ENCODE assay signal across 19 mouse cellular contexts in the genomic region with DNA sequence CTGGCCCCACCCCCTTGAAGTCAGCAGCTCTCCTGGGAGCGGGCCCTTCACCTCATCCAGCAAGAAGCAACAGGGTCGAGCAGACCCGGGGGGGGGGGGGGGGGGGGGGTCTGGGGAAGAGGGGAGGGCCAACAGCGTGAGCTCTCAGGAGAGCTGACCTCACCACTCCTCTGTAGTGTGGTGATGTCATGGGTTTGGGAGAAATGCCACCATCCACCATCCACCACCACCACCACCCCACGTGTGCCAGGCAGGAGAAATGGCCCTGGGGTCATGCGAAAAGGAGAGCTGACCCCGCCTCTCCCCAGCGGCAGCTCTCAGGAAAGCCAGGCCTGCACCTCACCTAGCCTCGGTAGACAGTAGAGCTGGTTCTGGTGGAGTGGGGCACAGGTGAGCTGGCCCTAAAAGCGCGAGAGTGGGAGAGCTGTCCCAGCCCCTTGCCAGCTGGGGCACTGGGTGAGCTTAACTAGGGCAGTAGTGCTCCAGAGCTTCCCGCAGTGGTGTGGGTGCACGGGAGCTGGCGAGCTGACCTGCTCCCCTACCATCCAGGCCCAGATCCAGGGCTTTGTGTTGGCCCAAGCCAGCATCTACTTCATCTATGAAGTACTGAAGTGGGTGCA. TPM values are rescaled to one million over a fixed set of nuclear protein-coding genes. Genes with fewer than 3 reads are reported as not detected.
A peak's percentile ranks its signal among the peaks of the same experiment; 100 is the strongest.
DNase-seq lines count a peak whose midpoint lies in the region; ATAC-seq and TF ChIP-seq lines count a peak whose summit lies in the region.
"Had no signal": no experiment of that assay in that cellular context is flagged by ENCODE, and none has a peak within 500 bp of the region (broad histone marks: within the 10 kb centered on the region; RNA-seq: fewer than 3 reads in every experiment).

No protein-coding gene starts in this region.

- no peaks in the 10 kb centered on the region for H3K27me3 ChIP-seq in limb, embryonic 11.5 days (ENCODE audit: control insufficient read depth, insufficient read depth, low read length)
- no peaks in the 10 kb centered on the region for H3K27me3 ChIP-seq in limb, embryonic 10.5 days (ENCODE audit: low read depth, poor library complexity, severe bottlenecking)
- no peaks in the 10 kb centered on the region for H3K27me3 ChIP-seq in E14TG2a.4 (ENCODE audit: insufficient read depth, low read length)
- no peaks in the 10 kb centered on the region for H3K27me3 ChIP-seq in embryonic facial prominence, embryonic 15.5 days
- H3K27me3 ChIP-seq: limb, embryonic 12.5 days; liver, embryonic 13.5 days; neural tube, embryonic 13.5 days had no signal

- no peak overlapping the region for H3K4me3 ChIP-seq in limb, embryonic 11.5 days (ENCODE audit: low read depth, low read length)
- H3K4me3 ChIP-seq in limb, embryonic 10.5 days = no peak overlapping the region
- 0 out of 2 replicates have a peak overlapping the region, but pooled peaks have one; percentile 10 for H3K4me3 ChIP-seq in E14TG2a.4 (replicated peaks; ENCODE audit: low read length)
- H3K4me3 ChIP-seq in embryonic facial prominence, embryonic 15.5 days (replicated peaks) = no peak overlapping the region
- H3K4me3 ChIP-seq: limb, embryonic 12.5 days; liver, embryonic 13.5 days; neural tube, embryonic 13.5 days had no signal

- ATAC-seq in limb, embryonic 11.5 days (ENCODE audit: insufficient number of reproducible peaks, low FRiP score, low TSS enrichment, low read depth) = 0 out of 2 replicates have a peak, but pooled peaks have one; percentile 39
- peak; percentile 32; the same call in 1 of the 2 replicates for ATAC-seq in embryonic facial prominence, embryonic 15.5 days (ENCODE audit: insufficient number of reproducible peaks, low FRiP score, low TSS enrichment, low read depth)

- no peaks in the 10 kb centered on the region for H3K9me3 ChIP-seq in limb, embryonic 11.5 days (ENCODE audit: control insufficient read depth, low read length)
- no peaks in the 10 kb centered on the region for H3K9me3 ChIP-seq in limb, embryonic 10.5 days (replicated peaks)
- no peaks in the 10 kb centered on the region for H3K9me3 ChIP-seq in E14TG2a.4 (ENCODE audit: low read length)
- no peaks in the 10 kb centered on the region for H3K9me3 ChIP-seq in embryonic facial prominence, embryonic 15.5 days (replicated peaks)
- H3K9me3 ChIP-seq: limb, embryonic 12.5 days; liver, embryonic 13.5 days; neural tube, embryonic 13.5 days had no signal

- TF ChIP-seq CTCF in E14TG2a.4 (conservative IDR thresholded peaks at IDR 0.05; ENCODE audit: low read length) = no peak

- H3K4me2 ChIP-seq in limb, embryonic 11.5 days (ENCODE audit: low read depth, severe bottlenecking) = no peak overlapping the region
- H3K4me2 ChIP-seq in embryonic facial prominence, embryonic 15.5 days (replicated peaks) = no peak overlapping the region
- H3K4me2 ChIP-seq: heart, embryonic 11.5 days; limb, embryonic 12.5 days; liver, embryonic 13.5 days; neural tube, embryonic 13.5 days had no signal

- H3K36me3 ChIP-seq in limb, embryonic 11.5 days (ENCODE audit: control insufficient read depth, insufficient read depth, low read length) = no peaks in the 10 kb centered on the region
- H3K36me3 ChIP-seq in limb, embryonic 10.5 days = no peaks in the 10 kb centered on the region
- no peaks in the 10 kb centered on the region for H3K36me3 ChIP-seq in E14TG2a.4 (ENCODE audit: insufficient read depth, low read length)
- no peaks in the 10 kb centered on the region for H3K36me3 ChIP-seq in embryonic facial prominence, embryonic 15.5 days
- H3K36me3 ChIP-seq: limb, embryonic 12.5 days; liver, embryonic 13.5 days; neural tube, embryonic 13.5 days had no signal

- H3K27ac ChIP-seq in limb, embryonic 11.5 days (replicated peaks; ENCODE audit: low read depth, low read length) = no peak overlapping the region
- H3K27ac ChIP-seq in limb, embryonic 10.5 days = no peak overlapping the region
- no peak overlapping the region for H3K27ac ChIP-seq in embryonic facial prominence, embryonic 15.5 days (replicated peaks)
- H3K27ac ChIP-seq: limb, embryonic 12.5 days; liver, embryonic 13.5 days; neural tube, embryonic 13.5 days had no signal

- H3K4me1 ChIP-seq in limb, embryonic 11.5 days (ENCODE audit: control insufficient read depth, insufficient read depth, low read length) = no peaks in the 10 kb centered on the region
- H3K4me1 ChIP-seq in limb, embryonic 10.5 days = no peaks in the 10 kb centered on the region
- H3K4me1 ChIP-seq in E14TG2a.4 (replicated peaks; ENCODE audit: low read depth, low read length) = peaks cover 5% of the 10 kb centered on the region
- no peaks in the 10 kb centered on the region for H3K4me1 ChIP-seq in embryonic facial prominence, embryonic 15.5 days
- H3K4me1 ChIP-seq: limb, embryonic 12.5 days; liver, embryonic 13.5 days; neural tube, embryonic 13.5 days had no signal

- WGBS in limb, embryonic 11.5 days = 87% methylated on average over 12 of the region's 14 CpGs
- WGBS in limb, embryonic 10.5 days = 81% methylated on average over 13 of the region's 14 CpGs
- 85% methylated on average over 12 of the region's 14 CpGs for WGBS in embryonic facial prominence, embryonic 15.5 days

- DNase-seq in heart, adult 11 months = peak; percentile 89
- DNase-seq in heart, postnatal 4 days = no peak
- DNase-seq in limb, embryonic 11.5 days (ENCODE audit: low spot score) = no peak
- no peak for DNase-seq in limb, embryonic 10.5 days (ENCODE audit: low spot score)
- DNase-seq in right cerebral cortex, postnatal 10 days (ENCODE audit: low spot score in 2 of 2) = no peak
- DNase-seq: B cell, adult 2 months; cerebellum, adult 2 months; heart, postnatal 36 days; kidney, adult 2 months; kidney, postnatal 36 days; liver, embryonic 13.5 days; lung, postnatal 10 days; spleen, adult 18-20 months; thymus, adult 2 months had no signal

- H3K9ac ChIP-seq in limb, embryonic 11.5 days (ENCODE audit: low read length) = no peak overlapping the region
- H3K9ac ChIP-seq in embryonic facial prominence, embryonic 15.5 days = no peak overlapping the region
- H3K9ac ChIP-seq: limb, embryonic 12.5 days; liver, embryonic 13.5 days; neural tube, embryonic 13.5 days had no signal

RNA-seq across cellular contexts. Expression of a gene that starts 11.8 kb away (rescaled TPM):
- 10 to 100 TPM; 36.8 to 39.9 TPM for total RNA-seq in heart, postnatal 4 days (2021)
- polyA plus RNA-seq in limb, embryonic 11.5 days (2014; fragmentation: Nextera tagmentation; extraction: Ambion mirVana) = 6.3 and 7.0 TPM in 2 replicates
- 10.4 and 10.5 TPM in 2 replicates for polyA plus RNA-seq in limb, embryonic 10.5 days (2016; fragmentation: Nextera tagmentation; extraction: Ambion mirVana)
- polyA plus RNA-seq in embryonic facial prominence, embryonic 15.5 days (2015; fragmentation: Nextera tagmentation; extraction: Ambion mirVana) = 14.6 and 15.1 TPM in 2 replicates

RNA-seq across cellular contexts. Expression of a gene that starts 43.3 kb away (rescaled TPM):
- 10 to 100 TPM; 35.0 to 37.7 TPM for total RNA-seq in heart, postnatal 4 days (2021)
- polyA plus RNA-seq in limb, embryonic 11.5 days (2014; fragmentation: Nextera tagmentation; extraction: Ambion mirVana) = 80.2 and 88.8 TPM in 2 replicates
- 92.1 and 96.1 TPM in 2 replicates for polyA plus RNA-seq in limb, embryonic 10.5 days (2016; fragmentation: Nextera tagmentation; extraction: Ambion mirVana)
- polyA plus RNA-seq in embryonic facial prominence, embryonic 15.5 days (2015; fragmentation: Nextera tagmentation; extraction: Ambion mirVana) = 89.7 and 90.5 TPM in 2 replicates

RNA-seq across cellular contexts. Expression of a gene that starts 56.6 kb away (rescaled TPM):
- 10 to 100 TPM; 33.9 to 35.3 TPM for total RNA-seq in heart, postnatal 4 days (2021)
- polyA plus RNA-seq in limb, embryonic 11.5 days (2014; fragmentation: Nextera tagmentation; extraction: Ambion mirVana) = 165 and 174 TPM in 2 replicates
- polyA plus RNA-seq in limb, embryonic 10.5 days (2016; fragmentation: Nextera tagmentation; extraction: Ambion mirVana) = 187 and 236 TPM in 2 replicates
- 103 TPM in 2 replicates for polyA plus RNA-seq in embryonic facial prominence, embryonic 15.5 days (2015; fragmentation: Nextera tagmentation; extraction: Ambion mirVana)
